Mouse (Mus musculus) erythroblast, adult 5-6 weeks (primary cell): ENCODE results near the gene Esd. TPM values are rescaled to one million over a fixed set of nuclear protein-coding genes. Genes with fewer than 3 reads are reported as not detected.

Experiments
- ATAC-seq: replicated peaks from 2 replicates; pipeline ENCODE4 v1.8.0; 2016; ENCODE audit warnings: moderate number of reproducible peaks, mild to moderate bottlenecking, moderate TSS enrichment, inconsistent platforms; ENCODE audit not compliant: poor library complexity, low FRiP score, severe bottlenecking
- total RNA-seq, 2 experiments: library from RNA; stranded (forward) in 1 of 2; stranded (reverse) in 1 of 2; fragments of 150-400 nt in 1 of 2; fragments of 200-764, 138-1000 nt in 1 of 2; gene quantifications; 2 replicates each; pipeline versions ENCODE4 v1.2.3 to v1.2.4; 2015 to 2017; ENCODE audit warnings: low replicate concordance in 2 of 2

Esd gene
- total RNA-seq, 2 experiments from 2014 or later = 50.2 to 74.9 TPM

DNA sequence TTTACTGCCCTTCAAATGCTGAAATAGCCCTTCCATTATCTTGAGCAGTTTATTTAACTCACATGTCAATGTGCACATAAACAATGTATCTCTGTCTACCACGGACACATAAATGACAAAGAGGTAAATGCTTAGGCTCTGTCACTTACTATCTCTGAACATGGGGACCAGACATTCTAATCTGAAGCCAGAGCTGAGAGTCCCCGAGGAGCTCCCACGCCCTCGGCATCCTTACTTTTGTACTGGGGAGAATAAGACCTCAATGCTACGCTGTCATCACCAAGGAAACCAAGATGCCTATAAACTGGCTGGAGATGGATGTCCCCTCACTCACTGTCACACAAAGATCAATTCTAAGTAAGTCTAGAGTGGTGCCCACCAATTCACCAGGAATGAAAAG lies 58.4 kb downstream of the Esd start:
- ATAC-seq = no peak

DNA sequence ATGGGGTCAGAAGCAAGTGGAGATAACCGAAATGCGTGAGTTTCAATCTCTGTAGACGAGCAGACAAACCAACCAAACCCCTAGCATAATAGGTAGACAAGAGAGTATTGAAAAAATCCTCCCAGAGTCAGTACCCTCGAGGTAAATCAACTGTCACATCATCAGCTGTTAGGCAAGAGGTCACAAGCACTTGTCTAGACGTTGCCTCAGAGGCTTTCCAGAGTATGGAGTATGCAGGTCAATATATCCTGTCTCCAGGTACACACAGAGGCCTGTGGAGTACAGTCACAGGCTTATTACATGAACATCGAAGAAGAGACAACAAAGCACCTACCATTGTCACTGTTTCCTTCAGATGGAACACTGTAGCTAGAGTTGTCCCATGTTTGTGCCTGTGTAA lies 60.7 kb downstream of the Esd start:
- no peak for ATAC-seq

DNA sequence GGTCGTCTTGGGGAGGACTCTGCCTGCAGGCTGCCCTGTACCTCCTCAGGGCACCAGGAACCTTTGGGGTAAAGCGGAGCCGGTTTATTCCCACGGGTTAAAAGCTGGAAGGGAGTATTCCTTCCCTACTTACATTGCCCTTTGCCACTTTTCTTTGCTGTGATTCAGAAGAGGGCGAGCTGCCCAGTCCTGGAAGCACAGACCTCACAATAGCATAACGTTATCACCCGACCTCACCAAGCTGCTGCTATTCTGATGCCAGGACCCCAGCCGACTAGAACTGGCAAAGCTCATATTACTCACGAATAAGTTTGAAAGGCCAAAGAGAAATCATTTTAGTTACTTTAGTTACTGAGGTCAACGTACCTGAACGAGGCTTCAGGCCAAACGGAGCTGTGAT lies 62.8 kb downstream of the Esd start:
- ATAC-seq = no peak

DNA sequence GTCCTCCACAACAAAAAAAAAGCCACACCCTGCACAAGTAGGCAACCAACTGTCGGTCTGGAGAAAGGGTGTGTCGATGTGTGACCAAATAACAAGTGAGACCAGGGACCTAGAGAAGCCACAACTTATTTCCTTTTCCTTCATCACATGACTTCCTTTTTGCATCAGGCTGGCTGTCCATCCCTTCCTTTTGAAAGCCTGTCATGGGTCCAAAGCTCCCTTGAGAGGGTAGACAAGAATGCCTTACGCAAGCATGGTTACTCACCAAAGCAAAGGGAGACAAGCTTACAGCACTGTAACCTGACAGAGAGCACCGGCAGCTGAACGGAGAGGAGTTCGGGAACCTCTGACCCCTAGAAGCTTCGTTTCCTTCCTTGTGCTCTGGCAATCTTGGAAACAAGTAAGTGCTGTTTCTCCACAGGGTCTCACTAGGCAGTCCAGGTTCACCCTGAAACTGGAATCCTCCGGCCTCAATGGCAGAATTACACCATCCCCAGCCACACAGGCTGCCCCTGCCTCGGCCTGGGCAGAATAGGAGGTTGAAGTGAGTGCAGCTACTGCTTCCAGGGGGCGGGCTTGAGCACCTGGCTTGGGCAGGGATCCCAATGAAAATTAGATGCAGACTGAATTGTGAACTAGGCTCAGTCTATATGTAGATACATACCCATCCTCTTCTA lies 65.4 kb downstream of the Esd start:
- ATAC-seq = no peak

DNA sequence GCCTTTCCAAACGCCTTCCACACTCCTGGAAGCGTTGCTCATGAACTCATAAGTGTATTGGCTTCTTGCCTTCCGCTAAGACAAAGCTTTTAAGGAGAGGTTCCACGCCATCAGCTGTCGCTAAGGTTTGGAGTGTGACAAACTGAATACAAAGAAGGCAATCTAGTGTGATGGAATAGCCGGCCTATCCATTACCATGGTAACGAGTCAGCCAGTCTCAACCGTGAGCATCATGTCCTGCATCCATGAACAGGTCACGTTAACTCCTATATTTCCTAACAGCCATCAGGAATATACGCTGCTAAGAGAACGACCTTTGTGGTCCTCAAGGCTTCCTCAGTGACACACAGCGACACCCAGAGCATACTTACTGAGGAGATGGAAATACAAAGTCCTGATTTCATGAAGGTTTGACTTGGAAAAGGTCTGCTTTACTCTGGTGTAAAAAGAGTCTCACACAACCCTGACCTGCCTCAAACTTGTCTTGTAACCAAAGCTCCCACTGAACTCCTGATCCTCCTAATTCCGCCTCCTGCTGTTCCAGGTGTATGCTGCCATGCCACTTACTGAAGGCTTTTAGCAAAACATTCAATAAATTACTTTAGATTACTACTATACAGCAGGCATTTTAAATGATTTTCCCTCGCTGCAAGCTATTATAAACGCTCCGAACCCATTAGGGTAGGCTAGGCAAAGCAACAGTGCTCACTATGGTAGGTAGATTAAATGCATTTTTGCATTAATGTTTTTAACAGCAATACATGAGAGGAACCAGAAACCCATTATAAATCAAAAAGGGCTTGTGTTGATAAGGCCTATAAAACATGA lies 66.2 kb downstream of the Esd start:
- ATAC-seq = no peak

Other genes starting within 250 kb of the Esd start
- not detected in 2 replicates for gene Htr2a, start 91.5 kb upstream of the Esd start, total RNA-seq (2015; ENCODE audit: low replicate concordance)
- gene Htr2a, start 91.5 kb upstream of the Esd start, total RNA-seq (2017; ENCODE audit: low replicate concordance) = 0.09 and 0.42 TPM in 2 replicates
- 6.1 and 6.3 TPM in 2 replicates for gene Lrch1, start 215.6 kb downstream of the Esd start, total RNA-seq (2015; ENCODE audit: low replicate concordance)
- gene Lrch1, start 215.6 kb downstream of the Esd start, total RNA-seq (2017; ENCODE audit: low replicate concordance) = 4.4 and 11.2 TPM in 2 replicates